Mouse (Mus musculus) spleen, postnatal 0 days (tissue): ENCODE data around the gene Gng13. TPM values are rescaled to one million over a fixed set of nuclear protein-coding genes. Genes with fewer than 3 reads are reported as not detected.

Experiments
- polyA plus RNA-seq: library from polyadenylated mRNA; unstranded; fragments of >200 nt; fragmentation: Nextera tagmentation; extraction: Ambion mirVana; gene quantifications from 2 replicates; pipeline ENCODE4 v1.2.1, GENCODE M21; 2015

Gene Gng13
- polyA plus RNA-seq: 0.97 and 2.3 TPM in 2 replicates

GRCm38 (mm10) chr17:25716711-25717637 is at the start of gene Gng13:
TSS of gene Gng13 (plus strand) at chr17:25717171.

GRCm38 (mm10) chr17:25727265-25728008 is 10.5 kb downstream of the Gng13 start, which contains the start of the genes Chtf18 and Rpusd1:
TSS of gene Chtf18 (minus strand) at chr17:25727419.
TSS of gene Rpusd1 (plus strand) at chr17:25727670.

GRCm38 (mm10) chr17:25735745-25736144 is 18.8 kb downstream of the Gng13 start, which contains the start of gene Mslnl:
TSS of gene Mslnl (plus strand) at chr17:25736042.

GRCm38 (mm10) chr17:25754241-25754640 is 37.3 kb downstream of the Gng13 start, which contains the start of gene Msln:
TSS of gene Msln (minus strand) at chr17:25754378.

Other genes with a start within 250 kb of the Gng13 start
- gene Sstr5, start 219.9 kb upstream of the Gng13 start, polyA plus RNA-seq: not detected in 2 replicates
- gene Sox8, start 146.5 kb upstream of the Gng13 start, polyA plus RNA-seq: 0.17 and 0.22 TPM in 2 replicates
- gene Lmf1, start 138.1 kb upstream of the Gng13 start, polyA plus RNA-seq: 6.1 and 7.9 TPM in 2 replicates
- 23.3 and 29.4 TPM in 2 replicates for gene Chtf18, start 10.2 kb downstream of the Gng13 start, polyA plus RNA-seq
- gene Rpusd1, start 10.5 kb downstream of the Gng13 start, polyA plus RNA-seq: 9.7 and 10.3 TPM in 2 replicates
- gene Mslnl, start 18.9 kb downstream of the Gng13 start, polyA plus RNA-seq: not detected in 2 replicates
- 66.0 and 71.7 TPM in 2 replicates for gene Msln, start 37.2 kb downstream of the Gng13 start, polyA plus RNA-seq
- gene Narfl, start 56.6 kb downstream of the Gng13 start, polyA plus RNA-seq: 17.6 and 18.6 TPM in 2 replicates
- gene Haghl, start 68.5 kb downstream of the Gng13 start, polyA plus RNA-seq: 24.5 and 25.5 TPM in 2 replicates
- 0.10 and 0.19 TPM in 2 replicates for gene Ccdc78, start 69.4 kb downstream of the Gng13 start, polyA plus RNA-seq
- 64.4 and 68.0 TPM in 2 replicates for gene Fam173a, start 75.7 kb downstream of the Gng13 start, polyA plus RNA-seq
- not detected in 2 replicates for gene AC134908.4, start 78.5 kb downstream of the Gng13 start, polyA plus RNA-seq
- gene Metrn, start 80.0 kb downstream of the Gng13 start, polyA plus RNA-seq: 42.7 and 43.8 TPM in 2 replicates
- gene Fbxl16, start 91.9 kb downstream of the Gng13 start, polyA plus RNA-seq: 0.38 and 0.73 TPM in 2 replicates
- gene Wdr24, start 106.5 kb downstream of the Gng13 start, polyA plus RNA-seq: 9.9 and 11.4 TPM in 2 replicates
- gene Jmjd8, start 111.7 kb downstream of the Gng13 start, polyA plus RNA-seq: 12.0 and 13.3 TPM in 2 replicates
- 123 and 132 TPM in 2 replicates for gene Stub1, start 116.2 kb downstream of the Gng13 start, polyA plus RNA-seq
- 1.4 and 1.9 TPM in 2 replicates for gene Rhbdl1, start 120.1 kb downstream of the Gng13 start, polyA plus RNA-seq
- 1.0 and 1.1 TPM in 2 replicates for gene Gm20683, start 124.6 kb downstream of the Gng13 start, polyA plus RNA-seq
- gene Rhot2, start 127.7 kb downstream of the Gng13 start, polyA plus RNA-seq: 12.9 and 13.5 TPM in 2 replicates
- gene Wdr90, start 144.3 kb downstream of the Gng13 start, polyA plus RNA-seq: 10.9 and 12.9 TPM in 2 replicates
- gene Mcrip2, start 151.6 kb downstream of the Gng13 start, polyA plus RNA-seq: 38.2 and 38.4 TPM in 2 replicates
- 34.2 and 34.8 TPM in 2 replicates for gene Mettl26, start 157.9 kb downstream of the Gng13 start, polyA plus RNA-seq
- gene Wfikkn1, start 163.7 kb downstream of the Gng13 start, polyA plus RNA-seq: 0.30 and 0.38 TPM in 2 replicates
- 7.1 and 9.0 TPM in 2 replicates for gene Rab40c, start 202.6 kb downstream of the Gng13 start, polyA plus RNA-seq
- gene Pigq, start 227.8 kb downstream of the Gng13 start, polyA plus RNA-seq: 119 and 130 TPM in 2 replicates
- 7.8 and 8.1 TPM in 2 replicates for gene Nhlrc4, start 227.8 kb downstream of the Gng13 start, polyA plus RNA-seq
- 0.07 and 0.11 TPM in 2 replicates for gene A930017K11Rik, start 235.4 kb downstream of the Gng13 start, polyA plus RNA-seq